Mouse (Mus musculus) neural tube, embryonic 13.5 days (tissue): ENCODE data around the gene Celsr1. TPM values are rescaled to one million over a fixed set of nuclear protein-coding genes. Genes with fewer than 3 reads are reported as not detected.

Experiments used
- ATAC-seq: fragments of 200-750 bp; cut with Nextera tagmentation; 2 replicates; pipeline ENCODE4 v1.8.0; 2017; ENCODE audit warnings: low read depth, mild to moderate bottlenecking, moderate TSS enrichment, moderate library complexity
- H3K27ac ChIP-seq: fragments of 300-500 bp; sonication (generic); replicated peaks from 2 replicates; pipeline ENCODE4 v1.5.1; 2015; ENCODE audit warnings: moderate library complexity, mild to moderate bottlenecking, inconsistent platforms
- H3K27me3 ChIP-seq: fragments of 300-500 bp; sonication (generic); 2 replicates; pipeline ENCODE4 v1.6.1; 2015; ENCODE audit warnings: mild to moderate bottlenecking, inconsistent platforms
- H3K36me3 ChIP-seq: fragments of 300-500 bp; sonication (generic); 2 replicates; pipeline ENCODE4 v1.6.1; 2015; ENCODE audit warnings: mild to moderate bottlenecking, inconsistent platforms
- H3K4me1 ChIP-seq: fragments of 300-500 bp; sonication (generic); replicated peaks from 2 replicates; pipeline ENCODE4 v1.6.1; 2015; ENCODE audit warnings: inconsistent platforms
- H3K4me2 ChIP-seq: fragments of 300-500 bp; sonication (generic); 2 replicates; pipeline ENCODE4 v1.6.1; 2015; ENCODE audit warnings: inconsistent platforms, mild to moderate bottlenecking, moderate library complexity
- H3K4me3 ChIP-seq: fragments of 300-500 bp; sonication (generic); 2 replicates; pipeline ENCODE4 v1.5.1; 2015; ENCODE audit warnings: mild to moderate bottlenecking, inconsistent platforms
- H3K9ac ChIP-seq: fragments of 300-500 bp; sonication (generic); 2 replicates; pipeline ENCODE4 v1.6.1; 2015; ENCODE audit warnings: moderate library complexity, mild to moderate bottlenecking, inconsistent platforms
- H3K9me3 ChIP-seq: fragments of 300-500 bp; sonication (generic); 2 replicates; pipeline ENCODE4 v1.6.1; 2016; ENCODE audit warnings: inconsistent platforms
- WGBS: fragments of 180-500 bp; shearing (Covaris S2); methylation state at CpG from one replicate; pipeline ENCODE4 v1.1.7; 2015; 5-methylcytosine and 5-hydroxymethylcytosine counted together
- polyA plus RNA-seq: library from polyadenylated mRNA; unstranded; fragments of >200 nt; fragmentation: Nextera tagmentation; extraction: Ambion mirVana; gene quantifications from 2 replicates; pipeline ENCODE4 v1.2.1, GENCODE M21; 2015

Gene Celsr1
- polyA plus RNA-seq, 1 experiment from 2014 or later = 1.8 TPM

DNA sequence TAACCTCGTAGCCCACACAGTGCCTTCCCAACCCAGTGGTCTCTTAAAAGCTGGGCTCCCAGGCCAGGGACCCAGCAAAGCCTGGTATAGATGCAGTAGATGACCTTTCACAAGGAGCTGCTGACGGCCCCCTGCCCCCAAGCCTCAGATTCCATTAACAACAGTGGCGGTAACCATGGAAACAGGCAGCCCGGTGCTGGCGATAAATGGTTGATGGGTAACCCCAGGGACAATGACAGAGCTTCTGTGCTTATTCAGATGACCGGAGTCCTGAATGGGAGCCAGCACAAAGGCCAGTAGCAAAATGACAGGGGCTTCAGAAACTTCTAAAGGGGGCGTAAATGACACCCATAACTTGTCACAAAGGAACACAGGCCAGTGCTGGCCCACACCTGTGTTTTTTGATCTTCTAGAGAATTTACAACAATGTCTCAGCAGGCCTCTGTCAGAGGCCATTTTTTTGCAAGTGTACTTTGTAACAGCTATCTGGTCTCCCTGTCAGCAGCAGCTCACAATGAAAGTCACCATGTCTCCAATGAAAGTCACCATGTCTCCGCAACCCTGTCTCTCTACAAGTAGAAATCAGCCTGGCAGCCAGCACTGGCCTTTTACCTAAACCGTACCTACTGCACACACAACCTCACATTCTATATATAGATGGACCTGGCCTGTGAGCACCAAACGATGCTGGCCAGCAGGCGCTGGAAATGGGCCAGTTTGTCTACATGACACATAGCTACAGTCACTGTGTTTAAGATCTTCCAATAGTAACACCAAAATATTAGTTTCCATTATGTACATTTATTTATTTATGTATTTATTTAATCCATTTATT lies 27.7 kb downstream of the Celsr1 start:
- H3K4me1 ChIP-seq = peaks cover 60% of the 10 kb centered on the region
- peak overlapping the region; percentile 82 for H3K27ac ChIP-seq
- no peaks in the 10 kb centered on the region for H3K9me3 ChIP-seq
- no peaks in the 10 kb centered on the region for H3K36me3 ChIP-seq
- peak overlapping the region; percentile 9 for H3K4me2 ChIP-seq
- H3K4me3 ChIP-seq = no peak overlapping the region
- H3K9ac ChIP-seq = peak overlapping the region; percentile 41; the same call in 1 of the 2 replicates
- no peaks in the 10 kb centered on the region for H3K27me3 ChIP-seq
- peak; percentile 47; the same call in 1 of the 2 replicates for ATAC-seq
- 7% methylated on average over 11 of the region's 11 CpGs for WGBS

DNA sequence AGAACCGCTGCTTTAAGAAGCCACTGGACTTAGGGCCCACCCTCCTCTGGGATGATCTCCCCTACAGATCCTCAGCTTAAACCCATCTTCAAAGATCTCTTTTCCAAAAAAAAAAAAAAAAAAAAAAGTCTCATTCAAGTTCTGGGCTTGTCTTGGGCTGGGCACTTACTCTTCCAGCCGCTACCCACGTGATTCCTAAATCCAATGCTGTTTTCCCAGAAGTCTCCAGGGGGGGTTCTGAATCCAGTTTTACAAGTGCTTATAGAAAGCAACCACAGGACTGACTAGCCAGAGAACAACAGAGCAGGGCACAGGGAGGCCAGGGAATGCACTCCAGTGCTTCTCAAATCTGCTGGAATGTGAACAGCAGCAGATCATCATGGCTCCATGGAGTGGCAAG lies 29.5 kb downstream of the Celsr1 start:
- no peak overlapping the region for H3K4me2 ChIP-seq
- no peak overlapping the region for H3K9ac ChIP-seq
- no peaks in the 10 kb centered on the region for H3K27me3 ChIP-seq
- no peak overlapping the region for H3K27ac ChIP-seq
- no peak for ATAC-seq
- H3K9me3 ChIP-seq = no peaks in the 10 kb centered on the region
- H3K4me3 ChIP-seq = no peak overlapping the region
- peaks cover 63% of the 10 kb centered on the region for H3K4me1 ChIP-seq
- no peaks in the 10 kb centered on the region for H3K36me3 ChIP-seq
- WGBS = 78% methylated on average over 3 of the region's 3 CpGs

- peak; percentile 76 for ATAC-seq
- H3K4me3 ChIP-seq = no peak overlapping the region
- no peak overlapping the region for H3K9ac ChIP-seq
- WGBS = 33% methylated on average over 5 of the region's 5 CpGs
- no peaks in the 10 kb centered on the region for H3K36me3 ChIP-seq
- H3K27me3 ChIP-seq = no peaks in the 10 kb centered on the region
- no peak overlapping the region for H3K4me2 ChIP-seq
- H3K4me1 ChIP-seq = peaks cover 65% of the 10 kb centered on the region
- peak overlapping the region; percentile 83 for H3K27ac ChIP-seq
- no peaks in the 10 kb centered on the region for H3K9me3 ChIP-seq
Observed at GRCm38 (mm10) chr15:86000706-86001292, 32.8 kb downstream of the Celsr1 start.

- Histone ChIP-seq H3K9ac (no peak overlapping the region), H3K36me3 (no peaks in the 10 kb centered on the region), H3K9me3 (no peaks in the 10 kb centered on the region), H3K4me1 (peaks cover 72% of the 10 kb centered on the region), H3K4me3 (no peak overlapping the region), H3K4me2 (no peak overlapping the region), H3K27me3 (no peaks in the 10 kb centered on the region), H3K27ac (no peak overlapping the region)
- 76% methylated on average over 4 of the region's 4 CpGs for WGBS
- no peak for ATAC-seq
Observed at GRCm38 (mm10) chr15:85998525-85999230, 34.9 kb downstream of the Celsr1 start.

DNA sequence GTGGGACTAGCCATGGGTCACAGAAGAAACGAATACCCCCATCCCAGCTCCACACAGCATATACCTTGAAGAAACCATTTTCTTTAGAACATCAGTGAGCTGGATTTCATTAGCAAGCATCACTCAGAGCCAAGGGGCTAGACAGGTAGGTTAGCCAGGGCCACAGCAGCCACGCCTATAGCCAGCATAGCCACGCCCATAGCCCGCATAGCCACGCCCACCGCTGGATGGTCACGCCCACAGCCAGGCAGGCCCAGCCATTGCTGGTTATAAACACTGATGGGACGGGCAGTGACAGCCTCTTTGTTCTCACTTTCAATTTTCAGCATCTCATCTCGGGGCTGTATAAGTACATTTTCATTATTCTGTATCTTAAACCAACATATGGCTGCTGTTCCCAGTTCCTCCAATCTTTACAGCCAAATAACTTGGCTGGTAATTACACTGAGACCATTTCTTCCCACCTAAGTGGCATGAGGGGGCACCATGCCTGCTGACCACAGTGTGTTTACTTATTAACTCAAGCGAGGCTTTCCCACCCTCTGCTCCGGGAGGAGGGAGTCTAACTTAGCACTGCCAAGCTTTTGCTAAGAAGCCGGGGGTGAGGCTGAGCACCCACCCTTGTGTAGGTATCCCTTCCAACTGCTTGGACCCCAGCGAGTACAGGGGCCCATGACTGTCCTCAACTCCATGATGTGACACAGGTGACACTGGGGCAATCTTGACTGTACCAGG lies 37.4 kb downstream of the Celsr1 start:
- H3K9me3 ChIP-seq = no peaks in the 10 kb centered on the region
- no peaks in the 10 kb centered on the region for H3K36me3 ChIP-seq
- no peak overlapping the region for H3K4me2 ChIP-seq
- no peak for ATAC-seq
- no peak overlapping the region for H3K4me3 ChIP-seq
- H3K4me1 ChIP-seq = peaks cover 79% of the 10 kb centered on the region
- H3K27ac ChIP-seq = no peak overlapping the region
- no peaks in the 10 kb centered on the region for H3K27me3 ChIP-seq
- H3K9ac ChIP-seq = no peak overlapping the region
- WGBS = 35% methylated on average over 13 of the region's 13 CpGs

- ATAC-seq = no peak
- H3K4me2 ChIP-seq = no peak overlapping the region
- H3K9ac ChIP-seq = no peak overlapping the region
- H3K9me3 ChIP-seq = no peaks in the 10 kb centered on the region
- WGBS = 75% methylated on average over 6 of the region's 6 CpGs
- no peak overlapping the region for H3K27ac ChIP-seq
- H3K27me3 ChIP-seq = no peaks in the 10 kb centered on the region
- no peaks in the 10 kb centered on the region for H3K36me3 ChIP-seq
- peaks cover 74% of the 10 kb centered on the region for H3K4me1 ChIP-seq
- no peak overlapping the region for H3K4me3 ChIP-seq
Observed at GRCm38 (mm10) chr15:85994906-85995608, 38.5 kb downstream of the Celsr1 start.

DNA sequence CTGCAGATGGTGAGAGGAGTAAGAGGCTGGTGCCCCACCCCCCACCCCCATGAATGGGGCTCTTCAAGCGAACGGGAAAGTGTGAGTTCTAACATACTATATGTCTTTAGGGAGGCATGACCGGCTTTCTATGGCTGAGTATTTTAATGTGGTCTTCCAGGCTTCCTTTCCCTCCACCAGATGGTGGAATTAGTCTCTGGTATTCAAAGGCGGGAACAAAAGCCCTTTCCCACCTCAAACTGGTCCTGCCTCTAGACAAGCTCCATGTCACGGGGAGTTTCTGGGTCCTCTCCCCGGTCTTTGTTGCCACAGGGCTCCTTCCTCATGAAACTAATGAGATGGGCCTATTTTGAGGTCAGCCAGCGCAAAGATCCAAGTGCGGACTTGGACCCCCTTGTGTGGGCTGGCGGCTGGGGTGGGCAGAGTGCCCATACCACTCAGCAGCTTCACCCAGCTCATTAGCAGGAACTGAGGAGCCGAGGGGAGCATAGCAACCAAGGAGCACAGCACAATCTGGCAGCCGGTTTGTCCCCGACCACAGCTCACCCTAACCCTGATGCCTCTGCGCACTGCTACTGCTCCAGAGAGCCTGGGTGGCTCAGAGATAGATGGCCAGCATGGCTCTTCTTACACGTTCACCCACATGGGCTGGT lies 39.5 kb downstream of the Celsr1 start:
- Histone ChIP-seq H3K9ac (0 out of 2 replicates have a peak overlapping the region, but pooled peaks have one; percentile 8), H3K9me3 (no peaks in the 10 kb centered on the region), H3K4me2 (no peak overlapping the region), H3K4me1 (peaks cover 68% of the 10 kb centered on the region), H3K27ac (peak overlapping the region; percentile 74), H3K36me3 (no peaks in the 10 kb centered on the region), H3K27me3 (no peaks in the 10 kb centered on the region), H3K4me3 (no peak overlapping the region)
- 11% methylated on average over 14 of the region's 14 CpGs for WGBS
- peak; percentile 62 for ATAC-seq

- Histone ChIP-seq H3K4me1 (peaks cover 68% of the 10 kb centered on the region), H3K27ac (peak overlapping the region; percentile 74; the same call in 1 of the 2 replicates)
Observed at GRCm38 (mm10) chr15:85993386-85993785, 40.2 kb downstream of the Celsr1 start.

GRCm38 (mm10) chr15:85992125-85992495 lies 41.5 kb downstream of the Celsr1 start:
- ATAC-seq = no peak
- peak overlapping the region; percentile 62 for H3K27ac ChIP-seq
- H3K27me3 ChIP-seq = no peaks in the 10 kb centered on the region
- no peak overlapping the region for H3K4me2 ChIP-seq
- WGBS = 12% methylated on average over 3 of the region's 3 CpGs
- peaks cover 62% of the 10 kb centered on the region for H3K4me1 ChIP-seq
- H3K4me3 ChIP-seq = no peak overlapping the region
- H3K9me3 ChIP-seq = no peaks in the 10 kb centered on the region
- no peak overlapping the region for H3K9ac ChIP-seq
- no peaks in the 10 kb centered on the region for H3K36me3 ChIP-seq

More at GRCm38 (mm10) chr15:85993386-85993785, 40.2 kb downstream of the Celsr1 start:
- Histone ChIP-seq H3K4me2 (no peak overlapping the region), H3K27me3 (no peaks in the 10 kb centered on the region), H3K4me3 (no peak overlapping the region), H3K36me3 (no peaks in the 10 kb centered on the region), H3K9me3 (no peaks in the 10 kb centered on the region), H3K9ac (no peak overlapping the region)
- no peak for ATAC-seq

- ATAC-seq = peak; percentile 26; the same call in 1 of the 2 replicates
- WGBS = 26% methylated on average over 5 of the region's 5 CpGs
- H3K4me3 ChIP-seq = no peak overlapping the region
- H3K4me1 ChIP-seq = peaks cover 56% of the 10 kb centered on the region
- H3K4me2 ChIP-seq = no peak overlapping the region
- peak overlapping the region; percentile 68 for H3K27ac ChIP-seq
- H3K27me3 ChIP-seq = no peaks in the 10 kb centered on the region
- no peak overlapping the region for H3K9ac ChIP-seq
- H3K9me3 ChIP-seq = no peaks in the 10 kb centered on the region
- H3K36me3 ChIP-seq = no peaks in the 10 kb centered on the region
Observed at GRCm38 (mm10) chr15:85991453-85992124, 42.0 kb downstream of the Celsr1 start.
